Mouse (Mus musculus) frontal cortex, adult 2 months (tissue): ENCODE measurements around the gene Dapp1. TPM values are rescaled to one million over a fixed set of nuclear protein-coding genes. Genes with fewer than 3 reads are reported as not detected.
"Not testable (repeated sequence)": the region's sequence is repeated elsewhere in the genome, so short reads cannot be mapped to it uniquely, and the experiment has no call there.

ENCODE experiments used
- DNase-seq, 2 experiments: peaks; one replicate each; pipeline ENCODE4 v3.0.0; 2022; ENCODE audit warnings: low spot score in 1 of 2; ENCODE audit errors: extremely low spot score in 1 of 2
- polyA plus RNA-seq: library from polyadenylated mRNA; depleted of rRNA; stranded (reverse); fragments of >200 nt; gene quantifications from 2 replicates; pipeline ENCODE4 v1.2.3, GENCODE M21; 2012

Dapp1 gene
- polyA plus RNA-seq, 1 experiment = 6.4 TPM

- no peak for DNase-seq
These were observed 11.0 kb upstream of the Dapp1 start for GRCm38 (mm10) chr3:137992366-137992765.

GRCm38 (mm10) chr3:137991183-137991582 lies 9.8 kb upstream of the Dapp1 start:
- peak; percentile 69 to 93 for DNase-seq

GRCm38 (mm10) chr3:137989405-137989804 lies 8.1 kb upstream of the Dapp1 start:
- DNase-seq = no peak

GRCm38 (mm10) chr3:137980435-137981381 lies 637 bp downstream of the Dapp1 start:
- no peak for DNase-seq

GRCm38 (mm10) chr3:137978233-137978632 lies 3.1 kb downstream of the Dapp1 start:
- no peak for DNase-seq

GRCm38 (mm10) chr3:137977629-137978041 lies 3.7 kb downstream of the Dapp1 start:
- DNase-seq = peak in 1 of 2 experiments; percentile 25

- DNase-seq = no peak
These were observed 4.3 kb downstream of the Dapp1 start for GRCm38 (mm10) chr3:137976943-137977628.

GRCm38 (mm10) chr3:137975856-137976423 lies 5.4 kb downstream of the Dapp1 start:
- DNase-seq = no peak

- DNase-seq = no peak
These were observed 5.9 kb downstream of the Dapp1 start for GRCm38 (mm10) chr3:137975435-137975834.

GRCm38 (mm10) chr3:137974306-137974705 lies 7.0 kb downstream of the Dapp1 start:
- no peak for DNase-seq

- no peak for DNase-seq
These were observed 8.4 kb downstream of the Dapp1 start for GRCm38 (mm10) chr3:137972989-137973388.

GRCm38 (mm10) chr3:137972224-137972623 lies 9.1 kb downstream of the Dapp1 start:
- no peak for DNase-seq

- no peak for DNase-seq
These were observed 11.4 kb downstream of the Dapp1 start for GRCm38 (mm10) chr3:137969951-137970350.

GRCm38 (mm10) chr3:137968820-137969486 lies 12.4 kb downstream of the Dapp1 start:
- no peak for DNase-seq

- DNase-seq = no peak
These were observed 13.1 kb downstream of the Dapp1 start for GRCm38 (mm10) chr3:137968105-137968819.

- not testable (repeated sequence) for DNase-seq
These were observed 17.3 kb downstream of the Dapp1 start for GRCm38 (mm10) chr3:137964014-137964413.

- DNase-seq = no peak
These were observed 17.8 kb downstream of the Dapp1 start for GRCm38 (mm10) chr3:137963508-137963907.

- no peak for DNase-seq
These were observed 19.5 kb downstream of the Dapp1 start for GRCm38 (mm10) chr3:137961736-137962385.

- no peak for DNase-seq
These were observed 21.9 kb downstream of the Dapp1 start for GRCm38 (mm10) chr3:137959456-137959855.

GRCm38 (mm10) chr3:137958352-137958751 lies 23.0 kb downstream of the Dapp1 start:
- no peak for DNase-seq
